Mouse (Mus musculus) cerebellum, adult 2 months (tissue): ENCODE results near the gene Rad50.

Experiments
- CTCF ChIP-seq: fragments of 200-500 bp; IDR thresholded peaks from 2 replicates; pipeline ENCODE4 v1.5.1; 2011; ENCODE audit warnings: low read depth, mild to moderate bottlenecking, control low read depth, low read length, moderate library complexity, borderline replicate concordance; ENCODE audit not compliant: insufficient read depth
- POLR2A ChIP-seq: fragments of 200-500 bp; IDR thresholded peaks from 2 replicates; pipeline ENCODE4 v1.6.1; 2011; ENCODE audit warnings: low read length, control low read depth, borderline replicate concordance; ENCODE audit not compliant: insufficient read depth

- TF ChIP-seq CTCF (no peak), POLR2A (no peak)
Observed at GRCm38 (mm10) chr11:53657828-53658227, 49.3 kb downstream of the Rad50 start.
